Mouse (Mus musculus) E14TG2a.4 (cell line): ENCODE data around the gene Rap1b.

Experiments used
- H3K27me3 ChIP-seq: 2 replicates; pipeline ENCODE4 v1.6.1; 2014; ENCODE audit warnings: low read length, control low read depth; ENCODE audit not compliant: insufficient read depth
- H3K36me3 ChIP-seq: 2 replicates; pipeline ENCODE4 v1.6.1; 2014; ENCODE audit warnings: low read length, control low read depth; ENCODE audit not compliant: insufficient read depth
- H3K4me1 ChIP-seq: replicated peaks from 2 replicates; pipeline ENCODE4 v1.6.1; 2014; ENCODE audit warnings: low read depth, low read length, control low read depth
- H3K4me3 ChIP-seq: replicated peaks from 2 replicates; pipeline ENCODE4 v1.5.1; 2014; ENCODE audit warnings: mild to moderate bottlenecking, low read length
- H3K9me3 ChIP-seq: 2 replicates; pipeline ENCODE4 v1.6.1; 2014; ENCODE audit warnings: low read length, control low read depth
- CTCF ChIP-seq: conservative IDR thresholded peaks from 2 replicates; pipeline ENCODE4 v1.5.1; 2014; ENCODE audit warnings: low read length
- NANOG ChIP-seq: IDR thresholded peaks from 2 replicates; pipeline ENCODE4 v1.6.1; 2014; ENCODE audit warnings: borderline replicate concordance, low read length, mixed read lengths
- POU5F1 ChIP-seq: IDR thresholded peaks from 2 replicates; pipeline ENCODE4 v1.6.1; 2014; ENCODE audit warnings: low read length, borderline replicate concordance

The Rap1b gene

DNA sequence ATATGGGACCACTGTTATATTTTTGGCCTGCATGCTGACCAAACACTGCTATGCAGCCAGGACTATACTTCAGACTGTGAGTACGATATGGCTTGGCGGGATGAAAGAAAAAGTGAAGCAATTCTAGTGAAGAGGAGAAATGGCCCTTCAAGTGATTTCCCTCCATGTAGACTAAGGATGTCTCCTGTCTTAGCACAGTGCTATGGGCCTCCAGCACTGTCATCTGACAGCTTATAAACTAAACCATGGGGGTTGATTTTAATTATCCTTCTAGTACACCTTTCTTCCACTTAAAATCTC is 54.7 kb downstream of the Rap1b start:
- TF ChIP-seq POU5F1 (no peak), NANOG (no peak), CTCF (no peak)
- H3K27me3 ChIP-seq, result no peaks in the 10 kb centered on the region
- peaks cover 46% of the 10 kb centered on the region for H3K36me3 ChIP-seq
- peak overlapping the region; percentile 99 for H3K4me3 ChIP-seq
- H3K9me3 ChIP-seq, result no peaks in the 10 kb centered on the region
- peaks cover 51% of the 10 kb centered on the region for H3K4me1 ChIP-seq

DNA sequence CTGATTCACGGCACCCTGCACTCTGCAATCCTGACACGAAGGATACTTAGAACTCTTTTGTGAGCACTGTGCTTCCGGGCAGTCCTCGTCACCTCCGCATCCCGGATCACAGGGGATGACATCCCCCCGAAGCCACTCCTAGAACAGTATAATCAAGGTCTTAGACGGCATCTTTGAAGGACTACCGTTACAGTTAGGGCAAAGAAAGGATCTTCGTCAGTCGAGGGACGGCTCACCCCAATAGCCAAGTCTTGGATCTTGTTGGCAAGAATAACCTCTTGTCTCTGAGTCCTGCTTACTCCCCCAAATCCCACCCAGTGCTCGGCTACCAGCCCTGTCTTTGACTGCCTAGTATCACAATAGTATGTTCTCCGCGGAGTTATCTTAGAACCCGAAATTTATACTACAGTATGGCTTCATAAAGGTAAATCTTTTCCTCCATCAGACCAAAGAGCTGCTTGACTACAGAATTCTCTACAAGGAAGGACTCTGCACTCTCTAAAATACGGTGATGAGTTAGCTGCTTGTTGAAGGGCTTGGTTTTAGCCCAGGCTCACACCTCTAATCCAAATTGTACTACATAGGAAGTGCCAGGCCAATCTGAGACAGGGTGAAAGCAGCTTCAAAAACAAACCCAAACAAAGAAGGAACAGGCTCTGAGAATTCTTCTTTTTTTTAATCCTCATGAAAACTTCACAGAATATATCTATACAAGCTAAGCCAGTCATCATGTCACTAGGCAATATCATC is 55.2 kb downstream of the Rap1b start:
- Histone ChIP-seq H3K27me3 (no peaks in the 10 kb centered on the region), H3K4me3 (peak overlapping the region; percentile 99; the same call in 1 of the 2 replicates), H3K4me1 (peaks cover 50% of the 10 kb centered on the region), H3K36me3 (peaks cover 52% of the 10 kb centered on the region), H3K9me3 (no peaks in the 10 kb centered on the region)
- TF ChIP-seq CTCF, result no peak
- no peak for TF ChIP-seq NANOG
- no peak for TF ChIP-seq POU5F1

GRCm38 (mm10) chr10:117790011-117790410 is 55.8 kb downstream of the Rap1b start:
- H3K9me3 ChIP-seq, result no peaks in the 10 kb centered on the region
- H3K4me1 ChIP-seq, result peaks cover 44% of the 10 kb centered on the region
- H3K36me3 ChIP-seq, result peaks cover 57% of the 10 kb centered on the region
- no peaks in the 10 kb centered on the region for H3K27me3 ChIP-seq
- TF ChIP-seq CTCF, result no peak
- TF ChIP-seq POU5F1, result no peak
- TF ChIP-seq NANOG, result no peak
- H3K4me3 ChIP-seq, result no peak overlapping the region

DNA sequence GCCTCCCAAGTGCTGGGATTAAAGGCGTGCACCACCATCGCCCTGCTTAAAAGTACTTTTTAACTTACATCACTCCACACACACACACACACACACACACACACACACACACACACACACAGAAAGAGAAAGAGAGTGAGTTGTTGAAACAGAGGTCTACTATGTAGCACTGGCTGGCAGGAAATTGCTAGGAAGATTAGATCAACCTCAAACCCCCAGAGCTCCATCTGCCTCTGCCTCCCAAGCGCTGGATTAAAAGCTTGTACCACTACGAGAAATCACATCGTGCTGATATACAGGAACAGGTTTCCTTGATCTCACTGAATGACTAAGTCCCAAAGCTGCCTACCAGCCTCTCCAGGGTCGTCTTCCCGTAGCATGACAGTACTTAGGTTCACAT is 61.2 kb downstream of the Rap1b start:
- Histone ChIP-seq H3K4me3 (no peak overlapping the region), H3K9me3 (no peaks in the 10 kb centered on the region)
- TF ChIP-seq POU5F1, result no peak
- TF ChIP-seq CTCF, result no peak
- TF ChIP-seq NANOG, result no peak

GRCm38 (mm10) chr10:117783786-117784420 is 61.9 kb downstream of the Rap1b start:
- TF ChIP-seq NANOG, result no peak
- Histone ChIP-seq H3K4me3 (no peak overlapping the region), H3K4me1 (peaks cover 11% of the 10 kb centered on the region; the same call in 1 of the 2 replicates), H3K9me3 (no peaks in the 10 kb centered on the region), H3K36me3 (peaks cover 94% of the 10 kb centered on the region), H3K27me3 (no peaks in the 10 kb centered on the region)

More for the DNA sequence above, 61.2 kb downstream of the Rap1b start:
- Histone ChIP-seq H3K4me1 (peaks cover 7% of the 10 kb centered on the region; the same call in 1 of the 2 replicates), H3K36me3 (peaks cover 91% of the 10 kb centered on the region), H3K27me3 (no peaks in the 10 kb centered on the region)

DNA sequence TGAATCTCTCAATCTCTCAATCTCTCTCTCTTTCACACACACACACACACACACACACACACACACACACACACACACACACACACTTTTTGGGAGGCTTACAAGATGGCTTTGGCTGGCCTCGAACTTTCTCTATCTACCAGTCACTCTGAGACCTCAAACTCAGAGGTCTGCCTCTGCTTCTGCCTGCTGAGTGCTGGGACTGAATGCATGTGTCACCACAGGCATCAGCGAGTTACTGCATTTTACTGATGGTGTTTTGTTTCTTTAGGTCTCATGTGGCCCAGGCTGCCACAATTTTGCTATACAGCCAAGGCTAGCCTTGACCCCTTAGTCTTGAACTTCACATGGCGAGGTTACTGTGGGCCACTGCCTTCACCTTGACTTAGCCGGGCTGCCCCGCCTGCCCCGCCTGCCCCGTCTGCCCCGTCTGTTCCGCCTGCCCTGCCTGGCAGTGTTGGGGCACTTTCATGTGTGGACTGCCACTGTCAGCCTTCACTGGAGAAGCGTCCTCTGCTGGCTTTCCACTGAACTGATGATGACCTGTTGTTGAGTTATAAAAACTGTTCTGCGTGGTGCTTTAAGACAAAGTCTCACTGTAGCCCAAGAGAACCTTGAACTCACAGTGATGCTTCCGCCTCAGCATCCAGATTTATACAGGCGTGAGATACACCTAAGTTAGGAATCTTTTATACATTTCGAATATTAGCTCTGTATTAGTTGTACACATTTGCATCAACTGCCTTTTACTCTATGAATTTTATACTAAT is 63.2 kb downstream of the Rap1b start:
- H3K4me1 ChIP-seq, result peaks cover 12% of the 10 kb centered on the region; the same call in 1 of the 2 replicates
- H3K4me3 ChIP-seq, result no peak overlapping the region
- peaks cover 98% of the 10 kb centered on the region for H3K36me3 ChIP-seq
- H3K9me3 ChIP-seq, result no peaks in the 10 kb centered on the region
- H3K27me3 ChIP-seq, result no peaks in the 10 kb centered on the region
- TF ChIP-seq POU5F1, result no peak
- no peak for TF ChIP-seq CTCF
- TF ChIP-seq NANOG, result no peak

- no peak for TF ChIP-seq NANOG
- no peak for TF ChIP-seq CTCF
- no peak for TF ChIP-seq POU5F1
- Histone ChIP-seq H3K27me3 (no peaks in the 10 kb centered on the region), H3K4me1 (peaks cover 12% of the 10 kb centered on the region; the same call in 1 of the 2 replicates), H3K36me3 (peaks cover 97% of the 10 kb centered on the region), H3K4me3 (no peak overlapping the region), H3K9me3 (no peaks in the 10 kb centered on the region)
These were observed 63.8 kb downstream of the Rap1b start for GRCm38 (mm10) chr10:117782056-117782455.

GRCm38 (mm10) chr10:117781021-117781725 is 64.7 kb downstream of the Rap1b start:
- TF ChIP-seq NANOG (no peak), CTCF (no peak), POU5F1 (no peak)
- H3K4me3 ChIP-seq, result no peak overlapping the region

More at GRCm38 (mm10) chr10:117781021-117781725, 64.7 kb downstream of the Rap1b start:
- no peaks in the 10 kb centered on the region for H3K27me3 ChIP-seq
- H3K36me3 ChIP-seq, result peaks cover 97% of the 10 kb centered on the region
- H3K9me3 ChIP-seq, result no peaks in the 10 kb centered on the region
- peaks cover 14% of the 10 kb centered on the region for H3K4me1 ChIP-seq
